Mouse (Mus musculus) embryonic facial prominence, embryonic 15.5 days (tissue): ENCODE measurements around the gene Zfp142. TPM values are rescaled to one million over a fixed set of nuclear protein-coding genes. Genes with fewer than 3 reads are reported as not detected.

Source experiments
- ATAC-seq: fragments of 200-750 bp; cut with Nextera tagmentation; 2 replicates; pipeline ENCODE4 v1.8.0; 2017; ENCODE audit warnings: low read depth, moderate TSS enrichment; ENCODE audit not compliant: insufficient number of reproducible peaks, low FRiP score, low TSS enrichment
- H3K27ac ChIP-seq: fragments of 300-500 bp; sonication (generic); replicated peaks from 2 replicates; pipeline ENCODE4 v1.5.1; 2015; ENCODE audit warnings: mild to moderate bottlenecking, inconsistent platforms
- H3K27me3 ChIP-seq: fragments of 300-500 bp; sonication (generic); 2 replicates; pipeline ENCODE4 v1.6.1; 2015; ENCODE audit warnings: inconsistent platforms
- H3K36me3 ChIP-seq: fragments of 300-500 bp; sonication (generic); 2 replicates; pipeline ENCODE4 v1.6.1; 2015; ENCODE audit warnings: mild to moderate bottlenecking, inconsistent platforms
- H3K4me1 ChIP-seq: fragments of 300-500 bp; sonication (generic); 2 replicates; pipeline ENCODE4 v1.6.1; 2015; ENCODE audit warnings: inconsistent platforms
- H3K4me2 ChIP-seq: fragments of 300-500 bp; sonication (generic); replicated peaks from 2 replicates; pipeline ENCODE4 v1.6.1; 2015; ENCODE audit warnings: mild to moderate bottlenecking, inconsistent platforms
- H3K4me3 ChIP-seq: fragments of 300-500 bp; sonication (generic); replicated peaks from 2 replicates; pipeline ENCODE4 v1.5.1; 2015; ENCODE audit warnings: mild to moderate bottlenecking, inconsistent platforms
- H3K9ac ChIP-seq: fragments of 300-500 bp; sonication (generic); 2 replicates; pipeline ENCODE4 v1.6.1; 2015; ENCODE audit warnings: inconsistent platforms
- H3K9me3 ChIP-seq: fragments of 300-500 bp; sonication (generic); replicated peaks from 2 replicates; pipeline ENCODE4 v1.6.1; 2016; ENCODE audit warnings: inconsistent platforms
- WGBS: fragments of 180-500 bp; shearing (Covaris S2); methylation state at CpG from one replicate; pipeline ENCODE4 v1.1.7; 2015; 5-methylcytosine and 5-hydroxymethylcytosine counted together
- polyA plus RNA-seq: library from polyadenylated mRNA; unstranded; fragments of >200 nt; fragmentation: Nextera tagmentation; extraction: Ambion mirVana; gene quantifications from 2 replicates; pipeline ENCODE4 v1.2.1, GENCODE M21; 2015

Gene Zfp142
- polyA plus RNA-seq, 1 experiment from 2014 or later: 7.2 TPM

DNA sequence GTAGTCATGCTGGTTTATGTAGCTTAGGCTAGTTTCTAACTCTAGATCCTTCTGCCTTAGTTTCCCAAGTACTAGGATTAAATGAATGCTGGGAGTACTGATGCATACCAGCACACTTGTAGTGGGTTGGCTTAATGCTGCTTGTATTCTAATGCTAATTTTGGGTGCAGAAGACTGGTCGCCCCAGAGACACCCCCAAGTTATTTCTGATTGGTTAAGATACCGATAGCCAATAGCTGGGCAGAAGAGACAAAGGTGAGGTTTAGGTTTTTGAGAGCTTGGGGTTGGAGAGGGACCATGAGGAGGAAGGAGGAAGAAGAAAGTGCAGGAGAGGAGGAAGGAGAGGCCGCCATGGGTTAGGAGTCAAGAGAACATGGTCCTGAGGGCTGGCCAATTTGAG lies 5.4 kb downstream of the Zfp142 start:
- 74% methylated on average over 3 of the region's 3 CpGs for WGBS
- H3K4me3 ChIP-seq: no peak overlapping the region
- H3K4me1 ChIP-seq: peaks cover 15% of the 10 kb centered on the region
- no peak overlapping the region for H3K4me2 ChIP-seq
- no peak for ATAC-seq
- peaks cover 31% of the 10 kb centered on the region for H3K36me3 ChIP-seq
- no peaks in the 10 kb centered on the region for H3K27me3 ChIP-seq
- H3K9ac ChIP-seq: no peak overlapping the region
- no peaks in the 10 kb centered on the region for H3K9me3 ChIP-seq
- H3K27ac ChIP-seq: no peak overlapping the region

- no peak for ATAC-seq
- H3K9ac ChIP-seq: no peak overlapping the region
- H3K9me3 ChIP-seq: no peaks in the 10 kb centered on the region
- peaks cover 92% of the 10 kb centered on the region for H3K36me3 ChIP-seq
- no peaks in the 10 kb centered on the region for H3K27me3 ChIP-seq
- WGBS: 91% methylated on average over 29 of the region's 29 CpGs
- H3K4me2 ChIP-seq: no peak overlapping the region
- no peak overlapping the region for H3K4me3 ChIP-seq
- H3K4me1 ChIP-seq: no peaks in the 10 kb centered on the region
- no peak overlapping the region for H3K27ac ChIP-seq
These were observed 18.0 kb downstream of the Zfp142 start for GRCm38 (mm10) chr1:74569739-74570719.

- no peak overlapping the region for H3K27ac ChIP-seq
- H3K27me3 ChIP-seq: no peaks in the 10 kb centered on the region
- H3K36me3 ChIP-seq: peaks cover 68% of the 10 kb centered on the region
- H3K9ac ChIP-seq: no peak overlapping the region
- WGBS: 91% methylated on average over 6 of the region's 6 CpGs
- ATAC-seq: no peak
- no peak overlapping the region for H3K4me3 ChIP-seq
- H3K9me3 ChIP-seq: no peaks in the 10 kb centered on the region
- no peak overlapping the region for H3K4me2 ChIP-seq
- H3K4me1 ChIP-seq: no peaks in the 10 kb centered on the region
These were observed 22.2 kb downstream of the Zfp142 start for GRCm38 (mm10) chr1:74565834-74566233.

DNA sequence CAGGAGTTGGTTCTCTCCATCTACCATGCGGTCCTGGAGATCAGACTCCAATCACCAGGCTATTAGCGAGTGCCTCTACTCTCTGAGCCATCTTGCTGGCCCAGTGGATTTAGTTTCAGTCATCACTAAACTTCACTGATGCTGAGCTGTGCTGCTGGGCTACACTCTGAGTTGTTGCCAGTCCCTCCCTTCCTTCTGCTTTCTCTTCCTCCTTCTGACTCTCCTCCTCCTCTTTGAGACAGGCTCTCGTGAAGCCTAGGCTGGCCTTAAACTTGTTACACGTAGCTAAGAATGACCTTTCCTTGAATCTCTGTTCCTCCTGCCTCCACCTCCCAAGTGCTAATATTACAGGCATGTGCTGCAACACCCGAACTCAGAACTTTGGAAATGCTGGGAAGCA lies 29.0 kb downstream of the Zfp142 start:
- H3K4me2 ChIP-seq: no peak overlapping the region
- no peak overlapping the region for H3K9ac ChIP-seq
- WGBS: 80% methylated on average over 5 of the region's 5 CpGs
- H3K9me3 ChIP-seq: no peaks in the 10 kb centered on the region
- peaks cover 7% of the 10 kb centered on the region for H3K36me3 ChIP-seq
- no peak overlapping the region for H3K27ac ChIP-seq
- H3K4me3 ChIP-seq: no peak overlapping the region
- no peaks in the 10 kb centered on the region for H3K27me3 ChIP-seq
- no peak for ATAC-seq
- H3K4me1 ChIP-seq: no peaks in the 10 kb centered on the region

GRCm38 (mm10) chr1:74544184-74544583 lies 43.9 kb downstream of the Zfp142 start, which contains the start of gene Usp37:
Usp37 (minus strand) TSS chr1:74544284.
- H3K27me3 ChIP-seq: no peaks in the 10 kb centered on the region
- no peak within 1 kb of the TSS for H3K4me3 ChIP-seq
- no peak within 1 kb of the TSS for H3K4me2 ChIP-seq
- ATAC-seq: no peak
- peaks cover 6% of the 10 kb centered on the region for H3K4me1 ChIP-seq
- no peak within 1 kb of the TSS for H3K9ac ChIP-seq
- H3K27ac ChIP-seq: no peak within 1 kb of the TSS
- no peaks in the 10 kb centered on the region for H3K9me3 ChIP-seq
- WGBS: 84% methylated on average over 4 of the region's 4 CpGs
- no peaks in the 10 kb centered on the region for H3K36me3 ChIP-seq

GRCm38 (mm10) chr1:74542451-74542961 lies 45.5 kb downstream of the Zfp142 start, which contains the start of gene Plcd4:
Plcd4 (plus strand) TSS chr1:74542888.
- peaks cover 6% of the 10 kb centered on the region for H3K4me1 ChIP-seq
- no peak for ATAC-seq
- H3K4me3 ChIP-seq: no peak within 1 kb of the TSS
- WGBS: 3% methylated on average over 6 of the region's 6 CpGs
- no peak within 1 kb of the TSS for H3K9ac ChIP-seq
- H3K9me3 ChIP-seq: no peaks in the 10 kb centered on the region
- peak within 1 kb of the TSS; percentile 19; the same call in 1 of the 2 replicates for H3K4me2 ChIP-seq
- no peaks in the 10 kb centered on the region for H3K27me3 ChIP-seq
- H3K36me3 ChIP-seq: no peaks in the 10 kb centered on the region
- H3K27ac ChIP-seq: no peak within 1 kb of the TSS

GRCm38 (mm10) chr1:74538650-74539049 lies 49.4 kb downstream of the Zfp142 start:
- H3K36me3 ChIP-seq: no peaks in the 10 kb centered on the region
- no peak overlapping the region; the same call in 1 of the 2 replicates for H3K27ac ChIP-seq
- H3K4me3 ChIP-seq: no peak overlapping the region
- H3K9me3 ChIP-seq: no peaks in the 10 kb centered on the region
- ATAC-seq: peak; percentile 63; the same call in 1 of the 2 replicates
- peaks cover 6% of the 10 kb centered on the region for H3K4me1 ChIP-seq
- no peak overlapping the region for H3K9ac ChIP-seq
- H3K4me2 ChIP-seq: no peak overlapping the region
- H3K27me3 ChIP-seq: no peaks in the 10 kb centered on the region

DNA sequence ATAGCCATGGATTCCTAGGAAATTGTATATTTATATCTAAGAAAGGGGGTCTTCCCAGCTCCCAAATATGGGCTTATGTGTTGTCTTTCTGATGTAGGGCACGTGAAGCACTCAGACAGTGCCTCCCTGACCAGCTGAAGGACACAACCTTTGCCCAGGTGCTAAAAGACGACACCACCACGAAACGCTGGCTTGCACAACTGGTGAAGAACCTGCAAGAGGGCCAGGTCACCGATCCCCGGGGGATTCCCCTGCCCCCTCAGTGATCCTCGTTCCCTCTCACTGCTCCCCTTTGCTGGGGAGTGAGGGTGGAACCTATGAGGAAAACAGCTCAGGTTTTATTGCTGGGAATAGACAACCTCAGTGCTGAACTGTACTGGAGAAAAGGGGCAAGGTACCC lies 59.5 kb downstream of the Zfp142 start:
- Histone ChIP-seq H3K4me3 (no peak overlapping the region), H3K36me3 (peaks cover 85% of the 10 kb centered on the region), H3K9me3 (no peaks in the 10 kb centered on the region), H3K4me1 (no peaks in the 10 kb centered on the region), H3K27ac (no peak overlapping the region), H3K4me2 (no peak overlapping the region), H3K27me3 (no peaks in the 10 kb centered on the region), H3K9ac (no peak overlapping the region)
- WGBS: 96% methylated on average over 7 of the region's 7 CpGs
- no peak for ATAC-seq

GRCm38 (mm10) chr1:74524746-74525145 lies 63.3 kb downstream of the Zfp142 start:
- no peak for ATAC-seq
- Histone ChIP-seq H3K4me2 (no peak overlapping the region), H3K27me3 (no peaks in the 10 kb centered on the region), H3K4me1 (no peaks in the 10 kb centered on the region), H3K9me3 (no peaks in the 10 kb centered on the region), H3K36me3 (peaks cover 85% of the 10 kb centered on the region), H3K27ac (no peak overlapping the region), H3K4me3 (no peak overlapping the region), H3K9ac (no peak overlapping the region)
- WGBS: 92% methylated on average over 4 of the region's 4 CpGs

GRCm38 (mm10) chr1:74519875-74520274 lies 68.2 kb downstream of the Zfp142 start:
- no peak for ATAC-seq
- Histone ChIP-seq H3K27me3 (no peaks in the 10 kb centered on the region), H3K27ac (no peak overlapping the region)

More at GRCm38 (mm10) chr1:74519875-74520274, 68.2 kb downstream of the Zfp142 start:
- H3K36me3 ChIP-seq: peaks cover 49% of the 10 kb centered on the region
- no peak overlapping the region for H3K4me2 ChIP-seq
- H3K4me3 ChIP-seq: no peak overlapping the region
- no peaks in the 10 kb centered on the region for H3K9me3 ChIP-seq
- no peak overlapping the region for H3K9ac ChIP-seq
- no peaks in the 10 kb centered on the region for H3K4me1 ChIP-seq
